Mouse (Mus musculus): ENCODE measurements around the gene Zdhhc21. TPM values are rescaled to one million over a fixed set of nuclear protein-coding genes. Genes with fewer than 3 reads are reported as not detected.

Gene Zdhhc21
- polyA plus RNA-seq, 1 experiment from 2014 or later, result 15.1 TPM

DNA sequence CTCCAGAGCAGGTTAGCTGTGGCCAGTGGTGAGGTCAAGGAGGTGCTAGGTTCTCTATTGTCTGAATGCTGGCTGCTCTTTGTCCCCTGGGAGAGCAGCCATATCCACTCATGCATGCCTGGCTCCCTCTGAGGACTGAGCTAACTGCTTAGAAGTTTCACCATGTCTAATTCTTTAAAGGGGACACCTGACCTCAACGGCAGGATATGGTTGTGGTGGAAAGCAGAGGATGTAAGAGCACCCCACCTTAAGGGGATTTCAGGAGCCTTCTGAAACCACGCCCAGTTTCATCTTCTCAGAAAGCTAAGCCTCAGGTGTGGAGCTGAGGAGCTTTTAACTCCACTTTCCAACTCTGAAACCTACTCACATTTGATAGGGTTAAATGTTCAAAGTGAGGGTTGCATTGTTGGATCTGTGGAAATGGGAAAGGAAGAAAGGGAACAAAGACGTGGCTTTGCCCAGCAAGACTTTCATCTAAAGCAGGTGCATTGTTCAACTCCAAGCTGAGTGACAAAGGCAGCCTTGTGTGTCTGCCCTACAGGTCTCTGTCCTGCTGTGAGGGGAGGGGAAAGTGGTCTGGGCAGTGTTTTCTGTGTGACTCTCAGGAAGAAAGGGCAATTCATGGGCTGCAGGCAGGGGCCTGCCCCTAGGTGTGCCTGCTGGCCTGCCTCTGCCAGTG lies 104.0 kb downstream of the Zdhhc21 start:
- Histone ChIP-seq H3K4me3 (replicated peaks) (no peak overlapping the region), H3K9me3 (no peaks in the 10 kb centered on the region), H3K4me2 (no peak overlapping the region), H3K9ac (no peak overlapping the region), H3K27me3 (replicated peaks) (no peaks in the 10 kb centered on the region), H3K27ac (no peak overlapping the region), H3K36me3 (no peaks in the 10 kb centered on the region), H3K4me1 (no peaks in the 10 kb centered on the region)
- ATAC-seq (ENCODE audit: insufficient read depth, low FRiP score, low read depth), result no peak
- WGBS, result 66% methylated on average over 3 of the region's 3 CpGs

Other genes starting within 250 kb of the Zdhhc21 start
- 56.5 and 57.4 TPM in 2 replicates for gene Nfib, start 154.2 kb downstream of the Zdhhc21 start, polyA plus RNA-seq (2015; fragmentation: Nextera tagmentation; extraction: Ambion mirVana)
- gene Cer1, start 25.2 kb upstream of the Zdhhc21 start, polyA plus RNA-seq (2015; fragmentation: Nextera tagmentation; extraction: Ambion mirVana), result 0.14 and 0.34 TPM in 2 replicates
- 10.7 and 11.1 TPM in 2 replicates for gene Frem1, start 192.4 kb upstream of the Zdhhc21 start, polyA plus RNA-seq (2015; fragmentation: Nextera tagmentation; extraction: Ambion mirVana)

Data from stomach, embryonic 15.5 days (tissue).